Mouse (Mus musculus) MEL (cell line): ENCODE results near the gene Tceal7.

Experiments used
- CTCF ChIP-seq, 3 experiments: IDR thresholded peaks in 2 of 3; conservative IDR thresholded peaks in 1 of 3; 2 replicates each; pipeline ENCODE4 v1.5.1; 2011 to 2012; ENCODE audit warnings: low read length in 3 of 3, low read depth in 2 of 3, mild to moderate bottlenecking in 2 of 3, improper control_type of control experiment in 1 of 3, inconsistent platforms in 1 of 3, mixed read lengths in 1 of 3, moderate library complexity in 1 of 3; ENCODE audit not compliant: control insufficient read depth in 1 of 3, insufficient read depth in 1 of 3, poor library complexity in 1 of 3, severe bottlenecking in 1 of 3
- GATA1 ChIP-seq: IDR thresholded peaks from 2 replicates; pipeline ENCODE4 v1.6.1; 2011; ENCODE audit warnings: low read depth, low read length, improper control_type of control experiment
- MAX ChIP-seq: IDR thresholded peaks from 2 replicates; pipeline ENCODE4 v1.6.1; 2011; ENCODE audit warnings: low read length, improper control_type of control experiment
- MXI1 ChIP-seq: IDR thresholded peaks from 2 replicates; pipeline ENCODE4 v1.6.1; 2011; ENCODE audit warnings: mild to moderate bottlenecking, low read depth, low read length, improper control_type of control experiment
- POLR2A ChIP-seq, 2 experiments: IDR thresholded peaks; 2 replicates each; pipeline ENCODE4 v1.6.1; 2011 to 2012; ENCODE audit warnings: low read length in 2 of 2, mild to moderate bottlenecking in 2 of 2, control low read depth in 1 of 2, improper control_type of control experiment in 1 of 2, low read depth in 1 of 2, moderate library complexity in 1 of 2; ENCODE audit not compliant: control insufficient read depth in 1 of 2, insufficient read depth in 1 of 2, poor library complexity in 1 of 2
- POLR2AphosphoS5 ChIP-seq: IDR thresholded peaks from 2 replicates; pipeline ENCODE4 v1.6.1; 2012; ENCODE audit warnings: low read depth, borderline replicate concordance, mild to moderate bottlenecking, inconsistent platforms, low read length, moderate library complexity, mixed read lengths
- RAD21 ChIP-seq: IDR thresholded peaks from 2 replicates; pipeline ENCODE4 v1.6.1; 2011; ENCODE audit warnings: mild to moderate bottlenecking, low read depth, low read length, improper control_type of control experiment
- TCF12 ChIP-seq: IDR thresholded peaks from 2 replicates; pipeline ENCODE4 v1.6.1; 2014; ENCODE audit warnings: low read depth, mild to moderate bottlenecking, inconsistent platforms, low read length, improper control_type of control experiment, moderate library complexity

DNA sequence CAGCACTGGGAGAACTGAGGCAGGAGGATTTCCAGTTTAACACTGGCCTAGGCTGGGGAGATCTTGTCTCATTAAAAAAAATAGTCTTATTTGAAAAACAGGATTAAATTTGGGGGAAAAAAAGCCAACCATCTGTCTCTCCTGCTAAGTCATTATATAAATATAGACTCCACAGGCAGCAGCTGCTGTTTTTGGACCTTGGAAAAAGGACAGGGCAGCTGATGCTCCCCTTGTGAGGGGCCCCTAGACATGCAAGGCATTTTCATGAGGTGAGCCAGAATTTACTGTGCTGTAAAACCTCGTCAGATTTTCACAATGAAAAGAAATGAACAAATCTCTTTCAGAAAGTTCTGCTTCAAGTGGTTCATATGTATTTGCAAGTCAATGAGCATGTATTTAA is 1.7 kb downstream of the Tceal7 start:
- no peak for TF ChIP-seq POLR2AphosphoS5
- TF ChIP-seq MAX, result no peak
- TF ChIP-seq GATA1, result no peak
- no peak for TF ChIP-seq POLR2A (IDR thresholded peaks at IDR 0.05; ENCODE audit: control insufficient read depth in 1 of 2, insufficient read depth in 1 of 2, low read depth in 1 of 2, low read length in 2 of 2, poor library complexity in 1 of 2)
- TF ChIP-seq RAD21, result no peak
- TF ChIP-seq CTCF (IDR thresholded peaks at IDR 0.05 in 2 of 3, conservative IDR thresholded peaks at IDR 0.05 in 1 of 3; ENCODE audit: control insufficient read depth in 1 of 3, insufficient read depth in 1 of 3, low read depth in 2 of 3, low read length in 3 of 3, poor library complexity in 1 of 3, severe bottlenecking in 1 of 3), result no peak
- TF ChIP-seq MXI1, result no peak
- TF ChIP-seq TCF12, result no peak
